Mouse (Mus musculus) forebrain, embryonic 14.5 days (tissue): ENCODE results near the gene Cyp27a1. TPM values are rescaled to one million over a fixed set of nuclear protein-coding genes. Genes with fewer than 3 reads are reported as not detected.

Source experiments
- polyA plus RNA-seq: library from polyadenylated mRNA; unstranded; fragments of >200 nt; fragmentation: Nextera tagmentation; extraction: Ambion mirVana; gene quantifications from 2 replicates; pipeline ENCODE4 v1.2.1, GENCODE M21; 2014

Cyp27a1 gene
- polyA plus RNA-seq, 1 experiment from 2014 or later, result 1.9 TPM

Other genes starting within 250 kb of the Cyp27a1 start
- gene Cnot9, start 207.5 kb upstream of the Cyp27a1 start, polyA plus RNA-seq, result 63.2 and 66.1 TPM in 2 replicates
- gene Plcd4, start 170.7 kb upstream of the Cyp27a1 start, polyA plus RNA-seq, result 3.3 and 3.9 TPM in 2 replicates
- 28.6 and 35.9 TPM in 2 replicates for gene Usp37, start 169.3 kb upstream of the Cyp27a1 start, polyA plus RNA-seq
- gene Zfp142, start 125.3 kb upstream of the Cyp27a1 start, polyA plus RNA-seq, result 5.4 and 8.0 TPM in 2 replicates
- gene Bcs1l, start 125.3 kb upstream of the Cyp27a1 start, polyA plus RNA-seq, result 26.0 and 27.7 TPM in 2 replicates
- gene Rnf25, start 112.2 kb upstream of the Cyp27a1 start, polyA plus RNA-seq, result 15.4 and 15.8 TPM in 2 replicates
- 19.7 and 23.0 TPM in 2 replicates for gene Stk36, start 112.1 kb upstream of the Cyp27a1 start, polyA plus RNA-seq
- 14.0 and 14.4 TPM in 2 replicates for gene Ttll4, start 51.8 kb upstream of the Cyp27a1 start, polyA plus RNA-seq
- gene Prkag3, start 35.6 kb downstream of the Cyp27a1 start, polyA plus RNA-seq, result not detected in 2 replicates
- gene Wnt6, start 58.3 kb downstream of the Cyp27a1 start, polyA plus RNA-seq, result 1.3 and 3.6 TPM in 2 replicates
- 0.56 and 0.69 TPM in 2 replicates for gene Wnt10a, start 77.9 kb downstream of the Cyp27a1 start, polyA plus RNA-seq
- gene Cdk5r2, start 141.4 kb downstream of the Cyp27a1 start, polyA plus RNA-seq, result 4.5 and 5.3 TPM in 2 replicates
- not detected in 2 replicates for gene Fev, start 171.8 kb downstream of the Cyp27a1 start, polyA plus RNA-seq
- not detected in 2 replicates for gene Cryba2, start 179.6 kb downstream of the Cyp27a1 start, polyA plus RNA-seq
- gene Cfap65, start 222.0 kb downstream of the Cyp27a1 start, polyA plus RNA-seq, result 0.29 and 0.68 TPM in 2 replicates
- 0.09 and 0.20 TPM in 2 replicates for gene Ihh, start 238.1 kb downstream of the Cyp27a1 start, polyA plus RNA-seq